Mouse (Mus musculus): Measurements from ENCODE around the gene Foxj3. TPM values are rescaled to one million over a fixed set of nuclear protein-coding genes. Genes with fewer than 3 reads are reported as not detected.

The Foxj3 gene
- polyA plus RNA-seq, 1 experiment, result 9.5 TPM

DNA sequence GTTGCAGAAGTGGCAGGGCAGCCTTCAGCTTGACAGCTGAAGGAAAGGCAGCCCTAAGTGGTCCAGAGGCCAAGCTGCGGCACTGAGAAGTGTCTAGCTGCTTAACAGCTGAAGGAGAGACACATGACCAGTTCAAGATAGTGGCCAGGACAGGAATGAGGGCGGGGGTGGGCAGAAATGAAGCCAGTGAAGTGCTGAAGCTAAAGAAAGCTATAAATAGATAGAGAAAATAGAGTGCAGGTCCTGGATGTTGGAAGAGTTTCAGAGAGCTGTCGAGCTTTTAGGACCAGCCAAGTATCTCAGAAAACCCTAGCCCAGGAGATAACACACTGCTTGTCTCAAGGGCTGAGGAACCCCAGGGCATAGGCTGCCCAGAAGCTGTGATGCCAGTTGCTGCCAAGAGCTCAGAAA is 24.1 kb upstream of the Foxj3 start:
- Histone ChIP-seq H3K4me3 (ENCODE audit: extremely low read depth, insufficient read depth, insufficient read length) (no peak overlapping the region), H3K4me1 (ENCODE audit: control insufficient read depth, insufficient read depth, insufficient read length) (no peaks in the 10 kb centered on the region), H3K27me3 (ENCODE audit: control insufficient read depth, insufficient read depth, low read length) (no peaks in the 10 kb centered on the region), H3K27ac (ENCODE audit: insufficient read depth, low read length) (no peak overlapping the region), H3K36me3 (ENCODE audit: control insufficient read depth, insufficient read depth, low read length) (no peaks in the 10 kb centered on the region)
- no peak for DNase-seq (ENCODE audit: low read depth in 1 of 2, low spot score in 2 of 2)
- 71% methylated on average over 3 of the region's 3 CpGs for WGBS
- TF ChIP-seq POLR2A (IDR thresholded peaks at IDR 0.05; ENCODE audit: low read depth, low read length) (no peak), CTCF (IDR thresholded peaks at IDR 0.05; ENCODE audit: extremely low read depth, insufficient read depth, insufficient read length, insufficient replicate concordance) (no peak)

GRCm38 (mm10) chr4:119523575-119523974 is 13.2 kb upstream of the Foxj3 start:
- TF ChIP-seq CTCF (IDR thresholded peaks at IDR 0.05; ENCODE audit: extremely low read depth, insufficient read depth, insufficient read length, insufficient replicate concordance), result no peak
- TF ChIP-seq POLR2A (IDR thresholded peaks at IDR 0.05; ENCODE audit: low read depth, low read length), result no peak
- no peak for DNase-seq (ENCODE audit: low read depth in 1 of 2, low spot score in 2 of 2)
- Histone ChIP-seq H3K36me3 (ENCODE audit: control insufficient read depth, insufficient read depth, low read length) (no peaks in the 10 kb centered on the region), H3K27ac (ENCODE audit: insufficient read depth, low read length) (no peak overlapping the region), H3K27me3 (ENCODE audit: control insufficient read depth, insufficient read depth, low read length) (no peaks in the 10 kb centered on the region), H3K4me3 (ENCODE audit: extremely low read depth, insufficient read depth, insufficient read length) (no peak overlapping the region), H3K4me1 (ENCODE audit: control insufficient read depth, insufficient read depth, insufficient read length) (no peaks in the 10 kb centered on the region)
- 79% methylated on average over 4 of the region's 4 CpGs for WGBS

DNA sequence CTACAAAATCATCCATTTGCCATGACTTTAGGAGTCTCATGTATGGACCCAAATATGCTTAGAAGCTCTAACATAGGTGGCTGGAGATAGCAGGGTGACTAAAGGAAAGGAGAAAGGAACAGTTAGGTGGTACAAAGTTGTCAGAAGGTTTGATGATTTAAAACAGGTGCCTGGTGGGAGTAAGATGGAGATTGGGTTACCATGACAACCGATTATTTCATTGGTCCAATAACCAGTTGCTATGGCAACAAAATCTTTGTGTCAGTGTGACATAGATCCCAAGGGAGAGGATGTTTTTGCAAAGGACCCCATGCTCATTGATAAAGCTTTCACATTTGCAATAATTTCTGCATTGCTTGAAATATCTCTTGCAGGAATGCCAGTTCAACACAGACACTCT is 12.8 kb upstream of the Foxj3 start:
- Histone ChIP-seq H3K4me3 (ENCODE audit: extremely low read depth, insufficient read depth, insufficient read length) (no peak overlapping the region), H3K36me3 (ENCODE audit: control insufficient read depth, insufficient read depth, low read length) (no peaks in the 10 kb centered on the region), H3K4me1 (ENCODE audit: control insufficient read depth, insufficient read depth, insufficient read length) (no peaks in the 10 kb centered on the region), H3K27me3 (ENCODE audit: control insufficient read depth, insufficient read depth, low read length) (no peaks in the 10 kb centered on the region), H3K27ac (ENCODE audit: insufficient read depth, low read length) (no peak overlapping the region)
- WGBS, result 83% methylated on average over 1 of the region's 1 CpGs
- DNase-seq (ENCODE audit: low read depth in 1 of 2, low spot score in 2 of 2), result no peak
- TF ChIP-seq POLR2A (IDR thresholded peaks at IDR 0.05; ENCODE audit: low read depth, low read length), result no peak
- no peak for TF ChIP-seq CTCF (IDR thresholded peaks at IDR 0.05; ENCODE audit: extremely low read depth, insufficient read depth, insufficient read length, insufficient replicate concordance)

DNA sequence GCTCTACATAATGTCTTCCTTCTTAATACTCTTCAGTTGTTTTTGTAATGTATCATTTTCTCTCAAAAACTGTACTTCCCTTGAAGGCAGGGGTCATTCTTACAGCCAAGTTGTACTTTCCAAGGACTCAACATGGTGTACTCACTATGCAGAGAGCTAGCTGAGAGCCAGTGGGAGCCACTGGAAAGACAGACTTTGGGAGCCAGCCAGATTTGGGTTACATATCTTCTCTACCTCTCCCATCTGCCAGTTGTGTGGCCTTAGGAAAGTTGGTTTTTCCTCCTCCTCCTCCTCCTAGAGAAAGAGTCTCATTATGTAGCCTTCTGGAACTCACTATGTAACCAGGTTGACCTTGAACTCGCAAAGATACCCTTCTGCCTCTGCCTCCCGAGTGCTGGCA is 12.3 kb upstream of the Foxj3 start:
- WGBS, result 84% methylated on average over 2 of the region's 2 CpGs
- no peaks in the 10 kb centered on the region for H3K27me3 ChIP-seq (ENCODE audit: control insufficient read depth, insufficient read depth, low read length)
- no peaks in the 10 kb centered on the region for H3K36me3 ChIP-seq (ENCODE audit: control insufficient read depth, insufficient read depth, low read length)
- no peaks in the 10 kb centered on the region for H3K4me1 ChIP-seq (ENCODE audit: control insufficient read depth, insufficient read depth, insufficient read length)
- no peak overlapping the region for H3K27ac ChIP-seq (ENCODE audit: insufficient read depth, low read length)
- no peak overlapping the region for H3K4me3 ChIP-seq (ENCODE audit: extremely low read depth, insufficient read depth, insufficient read length)
- no peak for TF ChIP-seq POLR2A (IDR thresholded peaks at IDR 0.05; ENCODE audit: low read depth, low read length)
- TF ChIP-seq CTCF (IDR thresholded peaks at IDR 0.05; ENCODE audit: extremely low read depth, insufficient read depth, insufficient read length, insufficient replicate concordance), result no peak
- no peak for DNase-seq (ENCODE audit: low read depth in 1 of 2, low spot score in 2 of 2)

DNA sequence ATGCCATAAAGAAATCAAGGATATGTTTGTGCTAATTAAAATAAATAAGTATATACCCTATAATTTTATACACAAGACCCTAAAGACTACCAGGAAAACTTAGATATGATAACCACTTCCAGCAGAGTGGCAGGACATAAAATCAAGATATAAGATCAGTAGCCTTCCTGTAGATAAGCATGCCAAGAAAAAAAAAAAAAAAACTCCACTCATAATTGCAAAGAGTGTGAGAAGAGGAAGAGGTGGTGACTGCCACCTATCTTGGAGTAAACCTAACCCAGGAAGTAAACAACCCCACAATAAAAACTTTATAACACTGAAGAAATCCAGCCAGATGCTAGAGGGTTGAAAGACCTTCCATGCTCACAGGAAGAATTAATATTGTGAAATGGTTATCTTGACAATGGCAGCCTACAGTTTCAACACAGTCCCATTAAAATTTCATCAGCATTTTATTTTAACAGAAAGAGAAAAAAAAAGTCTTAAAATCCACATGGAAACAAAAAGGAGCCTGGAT is 10.4 kb upstream of the Foxj3 start:
- H3K36me3 ChIP-seq (ENCODE audit: control insufficient read depth, insufficient read depth, low read length), result no peaks in the 10 kb centered on the region
- no peaks in the 10 kb centered on the region for H3K4me1 ChIP-seq (ENCODE audit: control insufficient read depth, insufficient read depth, insufficient read length)
- no peak for DNase-seq (ENCODE audit: low read depth in 1 of 2, low spot score in 2 of 2)
- H3K27me3 ChIP-seq (ENCODE audit: control insufficient read depth, insufficient read depth, low read length), result no peaks in the 10 kb centered on the region
- no peak overlapping the region for H3K27ac ChIP-seq (ENCODE audit: insufficient read depth, low read length)
- TF ChIP-seq POLR2A (IDR thresholded peaks at IDR 0.05; ENCODE audit: low read depth, low read length) (no peak), CTCF (IDR thresholded peaks at IDR 0.05; ENCODE audit: extremely low read depth, insufficient read depth, insufficient read length, insufficient replicate concordance) (no peak)
- H3K4me3 ChIP-seq (ENCODE audit: extremely low read depth, insufficient read depth, insufficient read length), result no peak overlapping the region

DNA sequence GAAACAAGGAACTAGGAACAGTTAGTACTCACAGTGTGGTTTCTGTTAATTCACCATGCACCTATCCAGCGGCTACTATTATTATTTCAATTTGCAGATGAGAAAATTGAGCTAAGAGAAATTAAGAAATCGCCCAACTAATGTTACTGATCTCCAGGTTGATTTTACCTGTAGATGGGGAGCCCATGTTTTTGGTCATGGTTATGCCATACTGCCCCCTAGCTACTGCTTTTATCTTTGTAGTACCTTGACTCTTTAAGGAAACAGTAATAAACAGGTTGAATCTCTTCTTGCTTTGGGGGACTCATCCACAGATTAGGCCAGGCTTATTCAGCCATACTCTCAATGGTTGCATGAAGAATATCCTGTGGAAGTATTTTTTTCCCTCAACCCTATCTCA is 5.0 kb upstream of the Foxj3 start:
- TF ChIP-seq CTCF (IDR thresholded peaks at IDR 0.05; ENCODE audit: extremely low read depth, insufficient read depth, insufficient read length, insufficient replicate concordance), result no peak
- TF ChIP-seq POLR2A (IDR thresholded peaks at IDR 0.05; ENCODE audit: low read depth, low read length), result no peak
- Histone ChIP-seq H3K4me1 (ENCODE audit: control insufficient read depth, insufficient read depth, insufficient read length) (no peaks in the 10 kb centered on the region), H3K27me3 (ENCODE audit: control insufficient read depth, insufficient read depth, low read length) (no peaks in the 10 kb centered on the region), H3K27ac (ENCODE audit: insufficient read depth, low read length) (no peak overlapping the region), H3K36me3 (ENCODE audit: control insufficient read depth, insufficient read depth, low read length) (no peaks in the 10 kb centered on the region), H3K4me3 (ENCODE audit: extremely low read depth, insufficient read depth, insufficient read length) (no peak overlapping the region)
- DNase-seq (ENCODE audit: low read depth in 1 of 2, low spot score in 2 of 2), result no peak
- 86% methylated on average over 2 of the region's 2 CpGs for WGBS

DNA sequence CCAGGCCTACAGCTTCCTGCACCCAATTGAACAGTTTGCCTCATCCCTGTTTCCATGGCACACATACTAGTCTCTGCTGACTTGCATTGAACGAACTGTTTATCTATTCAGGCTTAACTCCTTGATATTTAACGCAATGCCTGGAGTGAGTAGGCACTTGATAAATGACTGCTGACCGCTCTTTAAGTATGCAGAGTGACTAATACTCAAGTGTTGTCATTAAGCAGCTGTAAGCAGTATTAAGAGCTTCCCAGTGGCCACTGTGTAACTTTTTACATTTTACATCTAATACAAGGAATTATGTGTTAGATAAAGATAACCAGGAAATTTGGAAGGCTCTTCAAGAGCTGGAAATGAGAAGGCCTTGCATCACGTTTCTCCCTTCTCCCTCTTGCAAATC is 1.7 kb upstream of the Foxj3 start:
- WGBS, result 81% methylated on average over 4 of the region's 4 CpGs
- Histone ChIP-seq H3K4me1 (ENCODE audit: control insufficient read depth, insufficient read depth, insufficient read length) (peaks cover 3% of the 10 kb centered on the region; the same call in 1 of the 2 replicates), H3K27ac (ENCODE audit: insufficient read depth, low read length) (no peak overlapping the region), H3K36me3 (ENCODE audit: control insufficient read depth, insufficient read depth, low read length) (no peaks in the 10 kb centered on the region), H3K27me3 (ENCODE audit: control insufficient read depth, insufficient read depth, low read length) (no peaks in the 10 kb centered on the region), H3K4me3 (ENCODE audit: extremely low read depth, insufficient read depth, insufficient read length) (no peak overlapping the region)
- DNase-seq (ENCODE audit: low read depth in 1 of 2, low spot score in 2 of 2), result no peak
- TF ChIP-seq CTCF (IDR thresholded peaks at IDR 0.05; ENCODE audit: extremely low read depth, insufficient read depth, insufficient read length, insufficient replicate concordance) (no peak), POLR2A (IDR thresholded peaks at IDR 0.05; ENCODE audit: low read depth, low read length) (no peak)

Measured in spleen, adult 2 months (tissue).